Mouse (Mus musculus) brain, embryonic 14.5 days (tissue): ENCODE data around the gene Nol4l. TPM values are rescaled to one million over a fixed set of nuclear protein-coding genes. Genes with fewer than 3 reads are reported as not detected.

Experiments
- DNase-seq: peaks from one replicate; pipeline ENCODE4 v3.0.0-alpha.2; 2011; ENCODE audit warnings: low read depth
- CTCF ChIP-seq: fragments of 200-500 bp; IDR thresholded peaks from 2 replicates; pipeline ENCODE4 v1.5.1; 2012; ENCODE audit warnings: inconsistent platforms, mild to moderate bottlenecking, moderate library complexity, borderline replicate concordance; ENCODE audit not compliant: insufficient read depth, insufficient read length; ENCODE audit errors: extremely low read depth
- POLR2A ChIP-seq: fragments of 200-500 bp; IDR thresholded peaks from 2 replicates; pipeline ENCODE4 v1.6.1; 2012; ENCODE audit warnings: mild to moderate bottlenecking, inconsistent platforms, borderline replicate concordance; ENCODE audit not compliant: poor library complexity, insufficient read depth, insufficient read length, severe bottlenecking; ENCODE audit errors: extremely low read depth
- polyA plus RNA-seq: library from polyadenylated mRNA; depleted of rRNA; stranded (reverse); fragments of >200 nt; gene quantifications from 2 replicates; pipeline ENCODE4 v1.2.3, GENCODE M21; 2012

Nol4l gene
- polyA plus RNA-seq, 1 experiment: 101 TPM

GRCm38 (mm10) chr2:153530948-153531347, 1.2 kb upstream of the Nol4l start:
- no peak for TF ChIP-seq POLR2A
- TF ChIP-seq CTCF: peak; percentile 22; the same call in 1 of the 2 replicates
- no peak for DNase-seq

GRCm38 (mm10) chr2:153529365-153529781, 398 bp downstream of the Nol4l start:
- TF ChIP-seq CTCF (no peak), POLR2A (no peak)
- DNase-seq: peak; percentile 56

- peak; percentile 76 for DNase-seq
- no peak for TF ChIP-seq CTCF
- TF ChIP-seq POLR2A: 0 out of 2 replicates have a peak, but pooled peaks have one; percentile 23
Measured at GRCm38 (mm10) chr2:153528571-153529364, 1.0 kb downstream of the Nol4l start.

- peak; percentile 82 for DNase-seq
- TF ChIP-seq POLR2A (peak; percentile 81), CTCF (no peak)
Measured at GRCm38 (mm10) chr2:153527580-153528531, 1.9 kb downstream of the Nol4l start.

GRCm38 (mm10) chr2:153526850-153527530, 2.8 kb downstream of the Nol4l start:
- no peak for DNase-seq

GRCm38 (mm10) chr2:153525906-153526311, 3.9 kb downstream of the Nol4l start:
- TF ChIP-seq CTCF (no peak), POLR2A (no peak)
- DNase-seq: no peak

More at GRCm38 (mm10) chr2:153526850-153527530, 2.8 kb downstream of the Nol4l start:
- no peak for TF ChIP-seq CTCF
- TF ChIP-seq POLR2A: no peak

GRCm38 (mm10) chr2:153524727-153525126, 5.0 kb downstream of the Nol4l start:
- no peak for DNase-seq
- no peak for TF ChIP-seq CTCF
- no peak for TF ChIP-seq POLR2A

GRCm38 (mm10) chr2:153523656-153524055, 6.1 kb downstream of the Nol4l start:
- no peak for DNase-seq
- no peak for TF ChIP-seq POLR2A
- no peak for TF ChIP-seq CTCF

GRCm38 (mm10) chr2:153523143-153523542, 6.6 kb downstream of the Nol4l start:
- DNase-seq: no peak
- TF ChIP-seq CTCF: no peak
- TF ChIP-seq POLR2A: no peak

GRCm38 (mm10) chr2:153522270-153522669, 7.5 kb downstream of the Nol4l start:
- DNase-seq: peak; percentile 68
- no peak for TF ChIP-seq POLR2A
- no peak for TF ChIP-seq CTCF
